Mouse (Mus musculus): ENCODE measurements around the gene Tmem26. TPM values are rescaled to one million over a fixed set of nuclear protein-coding genes. Genes with fewer than 3 reads are reported as not detected.

The Tmem26 gene
- polyA plus RNA-seq, 1 experiment from 2014 or later = 3.3 TPM

- no peak overlapping the region for H3K4me3 ChIP-seq (replicated peaks; ENCODE audit: low read length)
- H3K9me3 ChIP-seq (ENCODE audit: control insufficient read depth, low read length) = no peaks in the 10 kb centered on the region
- H3K4me2 ChIP-seq (ENCODE audit: low read length) = no peak overlapping the region
- no peaks in the 10 kb centered on the region for H3K36me3 ChIP-seq (ENCODE audit: control insufficient read depth, insufficient read depth)
- 83% methylated on average over 2 of the region's 2 CpGs for WGBS
- no peak overlapping the region for H3K27ac ChIP-seq (ENCODE audit: low read length)
- no peak overlapping the region for H3K9ac ChIP-seq (replicated peaks; ENCODE audit: low read depth, low read length)
- no peak for ATAC-seq
- H3K27me3 ChIP-seq (replicated peaks; ENCODE audit: control insufficient read depth, insufficient read depth, low read length) = no peaks in the 10 kb centered on the region
- H3K4me1 ChIP-seq (replicated peaks; ENCODE audit: control insufficient read depth, insufficient read depth, low read length) = no peaks in the 10 kb centered on the region
Observed at GRCm38 (mm10) chr10:68783856-68784255, 60.4 kb downstream of the Tmem26 start.

GRCm38 (mm10) chr10:68784463-68784862 is 61.0 kb downstream of the Tmem26 start:
- 91% methylated on average over 1 of the region's 1 CpGs for WGBS
- Histone ChIP-seq H3K4me3 (replicated peaks; ENCODE audit: low read length) (no peak overlapping the region), H3K9ac (replicated peaks; ENCODE audit: low read depth, low read length) (no peak overlapping the region), H3K36me3 (ENCODE audit: control insufficient read depth, insufficient read depth) (no peaks in the 10 kb centered on the region), H3K9me3 (ENCODE audit: control insufficient read depth, low read length) (no peaks in the 10 kb centered on the region), H3K4me2 (ENCODE audit: low read length) (no peak overlapping the region), H3K4me1 (replicated peaks; ENCODE audit: control insufficient read depth, insufficient read depth, low read length) (no peaks in the 10 kb centered on the region), H3K27ac (ENCODE audit: low read length) (no peak overlapping the region), H3K27me3 (replicated peaks; ENCODE audit: control insufficient read depth, insufficient read depth, low read length) (no peaks in the 10 kb centered on the region)
- no peak for ATAC-seq

GRCm38 (mm10) chr10:68795466-68795865 is 72.0 kb downstream of the Tmem26 start:
- Histone ChIP-seq H3K27ac (ENCODE audit: low read length) (no peak overlapping the region), H3K9me3 (ENCODE audit: control insufficient read depth, low read length) (no peaks in the 10 kb centered on the region), H3K4me3 (replicated peaks; ENCODE audit: low read length) (no peak overlapping the region), H3K27me3 (replicated peaks; ENCODE audit: control insufficient read depth, insufficient read depth, low read length) (no peaks in the 10 kb centered on the region), H3K9ac (replicated peaks; ENCODE audit: low read depth, low read length) (no peak overlapping the region), H3K36me3 (ENCODE audit: control insufficient read depth, insufficient read depth) (no peaks in the 10 kb centered on the region), H3K4me2 (ENCODE audit: low read length) (no peak overlapping the region), H3K4me1 (replicated peaks; ENCODE audit: control insufficient read depth, insufficient read depth, low read length) (no peaks in the 10 kb centered on the region)
- WGBS = 9% methylated on average over 3 of the region's 3 CpGs
- ATAC-seq = no peak

- Histone ChIP-seq H3K4me1 (replicated peaks; ENCODE audit: control insufficient read depth, insufficient read depth, low read length) (no peaks in the 10 kb centered on the region), H3K9ac (replicated peaks; ENCODE audit: low read depth, low read length) (no peak overlapping the region), H3K4me2 (ENCODE audit: low read length) (no peak overlapping the region), H3K9me3 (ENCODE audit: control insufficient read depth, low read length) (no peaks in the 10 kb centered on the region), H3K27me3 (replicated peaks; ENCODE audit: control insufficient read depth, insufficient read depth, low read length) (no peaks in the 10 kb centered on the region), H3K27ac (ENCODE audit: low read length) (no peak overlapping the region), H3K4me3 (replicated peaks; ENCODE audit: low read length) (no peak overlapping the region), H3K36me3 (ENCODE audit: control insufficient read depth, insufficient read depth) (no peaks in the 10 kb centered on the region)
- WGBS = 81% methylated on average over 7 of the region's 7 CpGs
- ATAC-seq = no peak
Observed at GRCm38 (mm10) chr10:68799883-68800282, 76.4 kb downstream of the Tmem26 start.

GRCm38 (mm10) chr10:68800339-68800738 is 76.9 kb downstream of the Tmem26 start:
- Histone ChIP-seq H3K27ac (ENCODE audit: low read length) (no peak overlapping the region), H3K9me3 (ENCODE audit: control insufficient read depth, low read length) (no peaks in the 10 kb centered on the region), H3K36me3 (ENCODE audit: control insufficient read depth, insufficient read depth) (no peaks in the 10 kb centered on the region), H3K4me1 (replicated peaks; ENCODE audit: control insufficient read depth, insufficient read depth, low read length) (no peaks in the 10 kb centered on the region), H3K27me3 (replicated peaks; ENCODE audit: control insufficient read depth, insufficient read depth, low read length) (no peaks in the 10 kb centered on the region), H3K9ac (replicated peaks; ENCODE audit: low read depth, low read length) (no peak overlapping the region), H3K4me3 (replicated peaks; ENCODE audit: low read length) (no peak overlapping the region), H3K4me2 (ENCODE audit: low read length) (no peak overlapping the region)
- 87% methylated on average over 7 of the region's 7 CpGs for WGBS
- no peak for ATAC-seq

GRCm38 (mm10) chr10:68806328-68806727 is 82.9 kb downstream of the Tmem26 start:
- Histone ChIP-seq H3K27me3 (replicated peaks; ENCODE audit: control insufficient read depth, insufficient read depth, low read length) (no peaks in the 10 kb centered on the region), H3K9me3 (ENCODE audit: control insufficient read depth, low read length) (no peaks in the 10 kb centered on the region), H3K27ac (ENCODE audit: low read length) (no peak overlapping the region), H3K4me2 (ENCODE audit: low read length) (no peak overlapping the region), H3K4me1 (replicated peaks; ENCODE audit: control insufficient read depth, insufficient read depth, low read length) (no peaks in the 10 kb centered on the region), H3K36me3 (ENCODE audit: control insufficient read depth, insufficient read depth) (no peaks in the 10 kb centered on the region), H3K9ac (replicated peaks; ENCODE audit: low read depth, low read length) (no peak overlapping the region), H3K4me3 (replicated peaks; ENCODE audit: low read length) (no peak overlapping the region)
- 56% methylated on average over 1 of the region's 1 CpGs for WGBS
- ATAC-seq = peak; percentile 55

GRCm38 (mm10) chr10:68810958-68811357 is 87.5 kb downstream of the Tmem26 start:
- 89% methylated on average over 5 of the region's 5 CpGs for WGBS

GRCm38 (mm10) chr10:68812699-68813098 is 89.3 kb downstream of the Tmem26 start:
- Histone ChIP-seq H3K4me3 (replicated peaks; ENCODE audit: low read length) (no peak overlapping the region), H3K27ac (ENCODE audit: low read length) (no peak overlapping the region), H3K9ac (replicated peaks; ENCODE audit: low read depth, low read length) (no peak overlapping the region), H3K36me3 (ENCODE audit: control insufficient read depth, insufficient read depth) (no peaks in the 10 kb centered on the region), H3K9me3 (ENCODE audit: control insufficient read depth, low read length) (no peaks in the 10 kb centered on the region), H3K27me3 (replicated peaks; ENCODE audit: control insufficient read depth, insufficient read depth, low read length) (no peaks in the 10 kb centered on the region), H3K4me2 (ENCODE audit: low read length) (no peak overlapping the region), H3K4me1 (replicated peaks; ENCODE audit: control insufficient read depth, insufficient read depth, low read length) (no peaks in the 10 kb centered on the region)
- WGBS = 93% methylated on average over 12 of the region's 12 CpGs
- ATAC-seq = no peak

More at GRCm38 (mm10) chr10:68810958-68811357, 87.5 kb downstream of the Tmem26 start:
- Histone ChIP-seq H3K27ac (ENCODE audit: low read length) (no peak overlapping the region), H3K4me3 (replicated peaks; ENCODE audit: low read length) (no peak overlapping the region), H3K4me2 (ENCODE audit: low read length) (no peak overlapping the region), H3K9me3 (ENCODE audit: control insufficient read depth, low read length) (no peaks in the 10 kb centered on the region), H3K4me1 (replicated peaks; ENCODE audit: control insufficient read depth, insufficient read depth, low read length) (no peaks in the 10 kb centered on the region), H3K27me3 (replicated peaks; ENCODE audit: control insufficient read depth, insufficient read depth, low read length) (no peaks in the 10 kb centered on the region), H3K9ac (replicated peaks; ENCODE audit: low read depth, low read length) (no peak overlapping the region), H3K36me3 (ENCODE audit: control insufficient read depth, insufficient read depth) (no peaks in the 10 kb centered on the region)
- ATAC-seq = no peak

- no peaks in the 10 kb centered on the region for H3K4me1 ChIP-seq (replicated peaks; ENCODE audit: control insufficient read depth, insufficient read depth, low read length)
- H3K27ac ChIP-seq (ENCODE audit: low read length) = no peak overlapping the region
- H3K4me3 ChIP-seq (replicated peaks; ENCODE audit: low read length) = no peak overlapping the region
- H3K4me2 ChIP-seq (ENCODE audit: low read length) = no peak overlapping the region
- WGBS = 86% methylated on average over 4 of the region's 4 CpGs
- no peaks in the 10 kb centered on the region for H3K36me3 ChIP-seq (ENCODE audit: control insufficient read depth, insufficient read depth)
- H3K9me3 ChIP-seq (ENCODE audit: control insufficient read depth, low read length) = no peaks in the 10 kb centered on the region
- H3K9ac ChIP-seq (replicated peaks; ENCODE audit: low read depth, low read length) = no peak overlapping the region
- ATAC-seq = no peak
- H3K27me3 ChIP-seq (replicated peaks; ENCODE audit: control insufficient read depth, insufficient read depth, low read length) = no peaks in the 10 kb centered on the region
Observed at GRCm38 (mm10) chr10:68817281-68817680, 93.8 kb downstream of the Tmem26 start.

- ATAC-seq = no peak
- 91% methylated on average over 10 of the region's 10 CpGs for WGBS
- no peaks in the 10 kb centered on the region for H3K27me3 ChIP-seq (replicated peaks; ENCODE audit: control insufficient read depth, insufficient read depth, low read length)
Observed at GRCm38 (mm10) chr10:68818065-68818759, 94.8 kb downstream of the Tmem26 start.

More at GRCm38 (mm10) chr10:68818065-68818759, 94.8 kb downstream of the Tmem26 start:
- Histone ChIP-seq H3K4me3 (replicated peaks; ENCODE audit: low read length) (no peak overlapping the region), H3K4me1 (replicated peaks; ENCODE audit: control insufficient read depth, insufficient read depth, low read length) (no peaks in the 10 kb centered on the region), H3K27ac (ENCODE audit: low read length) (no peak overlapping the region), H3K9me3 (ENCODE audit: control insufficient read depth, low read length) (no peaks in the 10 kb centered on the region), H3K36me3 (ENCODE audit: control insufficient read depth, insufficient read depth) (no peaks in the 10 kb centered on the region), H3K4me2 (ENCODE audit: low read length) (no peak overlapping the region), H3K9ac (replicated peaks; ENCODE audit: low read depth, low read length) (no peak overlapping the region)

Data from forebrain, embryonic 16.5 days (tissue).